Mouse (Mus musculus) hindbrain, embryonic 15.5 days (tissue): Measurements from ENCODE around the gene Lin28b. TPM values are rescaled to one million over a fixed set of nuclear protein-coding genes. Genes with fewer than 3 reads are reported as not detected.
"Not testable (repeated sequence)": the region's sequence is repeated elsewhere in the genome, so short reads cannot be mapped to it uniquely, and the experiment has no call there.

Experiments used
- ATAC-seq: fragments of 200-750 bp; cut with Nextera tagmentation; 2 replicates; pipeline ENCODE4 v1.8.0; 2017; ENCODE audit warnings: low read depth, moderate number of reproducible peaks, moderate TSS enrichment; ENCODE audit not compliant: low FRiP score
- H3K27ac ChIP-seq: fragments of 300-500 bp; sonication (generic); replicated peaks from 2 replicates; pipeline ENCODE4 v1.5.1; 2015; ENCODE audit warnings: mild to moderate bottlenecking, inconsistent platforms
- H3K27me3 ChIP-seq: fragments of 300-500 bp; sonication (generic); 2 replicates; pipeline ENCODE4 v1.6.1; 2015; ENCODE audit warnings: control low read depth, inconsistent platforms
- H3K36me3 ChIP-seq: fragments of 300-500 bp; sonication (generic); 2 replicates; pipeline ENCODE4 v1.6.1; 2015; ENCODE audit warnings: control low read depth, inconsistent platforms
- H3K4me1 ChIP-seq: fragments of 300-500 bp; sonication (generic); replicated peaks from 2 replicates; pipeline ENCODE4 v1.6.1; 2015; ENCODE audit warnings: control low read depth, inconsistent platforms
- H3K4me2 ChIP-seq: fragments of 300-500 bp; sonication (generic); 2 replicates; pipeline ENCODE4 v1.6.1; 2015; ENCODE audit warnings: moderate library complexity, mild to moderate bottlenecking, inconsistent platforms
- H3K4me3 ChIP-seq: fragments of 300-500 bp; sonication (generic); 2 replicates; pipeline ENCODE4 v1.5.1; 2015; ENCODE audit warnings: mild to moderate bottlenecking, inconsistent platforms
- H3K9ac ChIP-seq: fragments of 300-500 bp; sonication (generic); 2 replicates; pipeline ENCODE4 v1.6.1; 2015; ENCODE audit warnings: inconsistent platforms
- H3K9me3 ChIP-seq: fragments of 300-500 bp; sonication (generic); 2 replicates; pipeline ENCODE4 v1.6.1; 2016; ENCODE audit warnings: control low read depth, inconsistent platforms
- WGBS: fragments of 180-500 bp; shearing (Covaris S2); methylation state at CpG from one replicate; pipeline ENCODE4 v1.1.7; 2015; 5-methylcytosine and 5-hydroxymethylcytosine counted together
- polyA plus RNA-seq: library from polyadenylated mRNA; unstranded; fragments of >200 nt; fragmentation: Nextera tagmentation; extraction: Ambion mirVana; gene quantifications from 2 replicates; pipeline ENCODE4 v1.2.1, GENCODE M21; 2015

The Lin28b gene
- polyA plus RNA-seq, 1 experiment from 2014 or later = 7.5 TPM

DNA sequence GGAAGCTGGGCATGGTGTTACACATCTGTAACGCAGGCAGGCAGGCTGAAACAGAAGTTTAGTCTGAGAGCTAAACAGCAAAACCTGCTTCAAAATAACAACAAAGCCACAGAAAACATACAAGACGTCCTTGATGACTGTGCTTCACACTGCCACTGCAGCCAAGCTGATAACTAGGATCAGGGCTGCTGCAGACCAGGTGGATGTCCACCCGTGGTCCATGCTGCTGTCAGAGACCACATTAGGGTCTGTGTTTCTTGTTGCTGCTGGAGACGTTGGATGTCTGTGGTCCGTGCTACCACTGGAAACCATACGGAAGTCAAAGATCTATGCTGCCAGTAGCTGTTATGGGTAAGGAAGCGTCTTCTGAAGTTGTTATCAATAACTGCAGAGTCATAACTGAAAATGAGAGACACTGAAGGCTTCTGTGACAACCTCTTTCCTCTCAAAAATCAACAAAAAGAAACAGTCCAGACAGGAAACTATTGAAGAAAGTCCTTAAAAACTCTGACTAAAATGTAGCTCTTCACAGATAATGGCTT is 86.4 kb downstream of the Lin28b start:
- ATAC-seq = no peak
- Histone ChIP-seq H3K9me3 (no peaks in the 10 kb centered on the region), H3K4me2 (no peak overlapping the region), H3K4me1 (no peaks in the 10 kb centered on the region), H3K27ac (no peak overlapping the region), H3K36me3 (no peaks in the 10 kb centered on the region), H3K4me3 (no peak overlapping the region), H3K27me3 (no peaks in the 10 kb centered on the region), H3K9ac (no peak overlapping the region)
- WGBS = 90% methylated on average over 7 of the region's 7 CpGs

GRCm38 (mm10) chr10:45398211-45398610 is 88.0 kb downstream of the Lin28b start:
- Histone ChIP-seq H3K36me3 (no peaks in the 10 kb centered on the region), H3K4me2 (no peak overlapping the region), H3K4me3 (no peak overlapping the region), H3K27ac (no peak overlapping the region), H3K4me1 (no peaks in the 10 kb centered on the region), H3K9ac (no peak overlapping the region), H3K9me3 (no peaks in the 10 kb centered on the region), H3K27me3 (no peaks in the 10 kb centered on the region)
- no peak for ATAC-seq
- 94% methylated on average over 1 of the region's 1 CpGs for WGBS

DNA sequence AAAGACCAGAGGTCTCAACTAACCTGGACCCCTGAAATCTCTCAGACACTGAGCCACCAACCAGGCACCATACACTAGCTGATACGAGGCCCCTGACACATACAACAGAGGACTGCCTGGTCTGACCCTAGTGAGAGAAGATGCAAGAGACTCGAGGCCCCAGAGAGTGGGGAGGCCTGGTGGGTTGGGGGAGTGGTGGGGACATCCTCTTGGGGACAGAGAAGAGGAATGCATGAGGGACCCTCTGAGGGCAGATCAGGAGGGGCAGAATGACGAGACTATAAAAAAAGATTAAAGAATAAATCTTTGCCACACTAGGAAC is 103.6 kb downstream of the Lin28b start:
- H3K9ac ChIP-seq = no peak overlapping the region
- no peaks in the 10 kb centered on the region for H3K9me3 ChIP-seq
- no peak overlapping the region for H3K4me2 ChIP-seq
- H3K27me3 ChIP-seq = no peaks in the 10 kb centered on the region
- no peak for ATAC-seq
- WGBS = 51% methylated on average over 3 of the region's 3 CpGs
- H3K27ac ChIP-seq = no peak overlapping the region
- no peak overlapping the region for H3K4me3 ChIP-seq
- 0 out of 2 replicates have a peak, but pooled peaks cover 5% of the 10 kb centered on the region for H3K36me3 ChIP-seq
- H3K4me1 ChIP-seq = no peaks in the 10 kb centered on the region

GRCm38 (mm10) chr10:45381937-45382636 is 104.1 kb downstream of the Lin28b start:
- ATAC-seq = peak; percentile 56; the same call in 1 of the 2 replicates
- H3K4me1 ChIP-seq = no peaks in the 10 kb centered on the region

DNA sequence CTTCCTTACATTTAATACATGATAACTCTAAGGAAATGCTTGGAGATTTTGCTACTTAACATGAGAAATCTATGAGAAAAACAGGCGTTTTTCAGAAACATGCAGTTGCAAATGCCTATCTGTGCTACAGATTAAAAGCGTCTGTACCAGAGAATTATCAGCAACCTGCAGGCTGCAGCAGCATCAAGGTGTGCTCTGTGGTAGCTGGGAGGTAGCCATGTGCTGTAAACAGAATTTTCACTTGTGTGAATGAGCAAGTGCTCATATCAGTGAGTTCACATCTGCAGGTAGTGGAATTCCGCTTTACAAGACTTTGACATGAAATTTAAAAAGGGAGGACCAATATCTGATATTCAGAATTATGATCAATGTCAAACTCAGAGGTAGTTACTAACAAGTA is 107.9 kb downstream of the Lin28b start:
- Histone ChIP-seq H3K36me3 (0 out of 2 replicates have a peak, but pooled peaks cover 5% of the 10 kb centered on the region), H3K27me3 (no peaks in the 10 kb centered on the region), H3K9ac (no peak overlapping the region), H3K4me1 (no peaks in the 10 kb centered on the region), H3K9me3 (no peaks in the 10 kb centered on the region), H3K4me2 (no peak overlapping the region), H3K4me3 (no peak overlapping the region), H3K27ac (no peak overlapping the region)
- 91% methylated on average over 3 of the region's 3 CpGs for WGBS
- ATAC-seq = no peak

More at GRCm38 (mm10) chr10:45381937-45382636, 104.1 kb downstream of the Lin28b start:
- 0 out of 2 replicates have a peak, but pooled peaks cover 5% of the 10 kb centered on the region for H3K36me3 ChIP-seq
- H3K9me3 ChIP-seq = no peaks in the 10 kb centered on the region
- H3K4me2 ChIP-seq = no peak overlapping the region
- H3K9ac ChIP-seq = no peak overlapping the region
- H3K4me3 ChIP-seq = no peak overlapping the region
- H3K27me3 ChIP-seq = no peaks in the 10 kb centered on the region
- H3K27ac ChIP-seq = no peak overlapping the region

- ATAC-seq = peak; percentile 80
- no peaks in the 10 kb centered on the region for H3K27me3 ChIP-seq
Measured at GRCm38 (mm10) chr10:45372994-45373692, 113.1 kb downstream of the Lin28b start.

GRCm38 (mm10) chr10:45370545-45370944 is 115.7 kb downstream of the Lin28b start:
- H3K9me3 ChIP-seq = no peaks in the 10 kb centered on the region
- H3K4me1 ChIP-seq = no peaks in the 10 kb centered on the region
- H3K36me3 ChIP-seq = no peaks in the 10 kb centered on the region
- H3K4me2 ChIP-seq = no peak overlapping the region
- H3K27me3 ChIP-seq = no peaks in the 10 kb centered on the region
- ATAC-seq = no peak
- H3K4me3 ChIP-seq = no peak overlapping the region
- no peak overlapping the region for H3K27ac ChIP-seq
- H3K9ac ChIP-seq = no peak overlapping the region
- WGBS = 80% methylated on average over 2 of the region's 2 CpGs

More at GRCm38 (mm10) chr10:45372994-45373692, 113.1 kb downstream of the Lin28b start:
- H3K36me3 ChIP-seq = no peaks in the 10 kb centered on the region
- H3K9me3 ChIP-seq = no peaks in the 10 kb centered on the region
- peak overlapping the region; percentile 20; the same call in 1 of the 2 replicates for H3K4me2 ChIP-seq
- H3K27ac ChIP-seq = no peak overlapping the region
- H3K4me1 ChIP-seq = no peaks in the 10 kb centered on the region
- no peak overlapping the region for H3K4me3 ChIP-seq
- no peak overlapping the region for H3K9ac ChIP-seq
- 38% methylated on average over 4 of the region's 4 CpGs for WGBS

DNA sequence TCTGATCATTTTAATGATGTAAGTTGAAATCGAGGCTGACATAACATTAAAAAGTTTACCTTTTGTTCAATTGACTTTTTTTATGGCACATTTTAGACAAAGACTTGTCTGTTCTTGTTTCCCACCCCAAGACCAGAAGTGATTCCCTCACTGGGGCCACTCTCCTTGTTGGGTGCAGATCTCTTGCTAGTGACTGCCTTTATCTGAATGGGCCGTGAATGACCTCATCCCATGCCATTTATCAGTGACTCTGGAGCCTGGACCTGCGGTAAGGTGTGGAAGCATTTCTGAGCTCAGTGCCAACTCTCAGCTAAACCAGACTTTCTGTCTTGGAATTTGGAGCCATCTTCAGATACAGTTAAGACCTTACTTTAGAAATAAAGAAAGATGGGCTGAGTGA is 116.6 kb downstream of the Lin28b start:
- 88% methylated on average over 3 of the region's 3 CpGs for WGBS
- no peaks in the 10 kb centered on the region for H3K27me3 ChIP-seq
- no peaks in the 10 kb centered on the region for H3K36me3 ChIP-seq
- H3K9ac ChIP-seq = no peak overlapping the region
- H3K4me1 ChIP-seq = no peaks in the 10 kb centered on the region
- no peak for ATAC-seq
- H3K4me3 ChIP-seq = no peak overlapping the region
- H3K27ac ChIP-seq = no peak overlapping the region
- no peaks in the 10 kb centered on the region for H3K9me3 ChIP-seq
- H3K4me2 ChIP-seq = no peak overlapping the region

DNA sequence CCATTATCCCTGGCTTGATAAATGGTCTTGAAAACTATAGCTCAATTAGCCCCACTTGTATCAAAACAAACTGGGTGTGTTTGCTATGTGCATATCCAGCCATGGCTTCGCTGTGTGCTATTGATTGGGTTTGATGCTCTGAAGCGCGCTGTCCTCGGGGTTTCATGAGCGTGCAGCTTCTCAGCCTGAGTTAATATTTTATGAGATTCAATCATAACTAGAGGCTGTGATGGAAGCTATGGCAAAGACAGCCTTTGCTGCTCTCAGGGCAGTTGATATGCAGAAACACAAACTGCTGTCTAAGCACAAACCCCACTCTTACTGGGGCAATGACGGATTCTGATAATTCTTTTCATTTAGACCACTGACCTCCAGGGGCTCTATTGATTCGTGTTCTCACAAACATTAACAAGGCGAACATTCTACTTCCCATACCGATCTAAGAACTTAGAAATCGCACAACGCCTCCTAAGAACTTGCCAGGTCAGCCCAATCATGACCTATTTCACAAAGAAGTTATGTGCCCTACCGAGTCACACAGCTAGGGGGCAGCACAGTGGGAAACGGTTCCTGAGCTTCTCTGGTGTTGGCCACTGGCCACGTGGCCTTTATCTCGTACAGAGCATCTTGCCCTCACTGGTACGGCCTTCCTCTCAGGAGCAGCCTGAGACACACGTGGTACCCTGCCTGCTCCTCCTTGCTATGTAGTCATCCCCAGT is 119.0 kb downstream of the Lin28b start:
- H3K4me2 ChIP-seq = no peak overlapping the region
- H3K27me3 ChIP-seq = no peaks in the 10 kb centered on the region
- H3K4me1 ChIP-seq = peaks cover 6% of the 10 kb centered on the region; the same call in 1 of the 2 replicates
- H3K27ac ChIP-seq = no peak overlapping the region
- no peak overlapping the region for H3K9ac ChIP-seq
- H3K9me3 ChIP-seq = no peaks in the 10 kb centered on the region
- no peak overlapping the region for H3K4me3 ChIP-seq
- no peaks in the 10 kb centered on the region for H3K36me3 ChIP-seq
- 79% methylated on average over 17 of the region's 17 CpGs for WGBS
- ATAC-seq = peak; percentile 24; the same call in 1 of the 2 replicates

DNA sequence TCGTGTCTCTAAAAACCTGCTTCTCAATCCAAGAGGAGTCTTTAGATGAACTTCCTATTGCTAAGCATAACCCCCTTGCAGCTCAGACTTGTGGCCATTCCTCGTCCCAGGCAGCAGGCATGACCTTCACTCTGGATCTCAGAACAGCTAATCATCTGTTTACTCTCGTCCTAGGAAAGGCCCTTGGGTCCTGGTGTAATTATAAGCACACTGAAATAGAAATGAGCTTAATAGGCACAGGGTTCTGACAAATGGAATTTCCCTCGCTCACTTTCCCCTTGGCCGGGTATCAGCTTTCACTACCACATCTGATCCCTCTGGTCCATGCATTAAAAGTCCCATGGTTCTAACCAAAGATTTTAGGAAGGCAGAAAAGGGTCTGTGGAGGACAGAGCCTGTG is 122.8 kb downstream of the Lin28b start:
- 41% methylated on average over 5 of the region's 5 CpGs for WGBS
- no peak overlapping the region for H3K27ac ChIP-seq

DNA sequence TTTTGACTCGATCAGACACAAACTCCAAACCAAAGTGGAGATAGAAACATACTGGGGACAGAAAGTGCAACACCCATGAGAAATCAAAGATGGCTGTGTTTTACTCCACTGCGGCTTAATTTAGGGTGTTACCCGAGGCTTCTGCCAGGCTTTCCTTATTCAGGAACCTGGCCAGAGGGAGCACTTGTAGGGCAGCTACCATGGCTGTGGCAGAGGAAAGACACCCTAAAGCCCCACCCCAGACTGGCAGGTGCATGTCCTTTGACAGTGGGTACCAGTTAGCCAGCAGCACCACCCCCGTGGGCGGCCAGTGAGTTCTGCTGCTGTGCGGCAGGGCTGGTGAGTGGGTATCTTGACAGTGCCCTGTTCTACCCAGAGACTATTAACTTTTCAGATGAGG is 130.1 kb downstream of the Lin28b start:
- no peaks in the 10 kb centered on the region for H3K9me3 ChIP-seq
- no peak overlapping the region for H3K27ac ChIP-seq
- ATAC-seq = no peak
- no peaks in the 10 kb centered on the region for H3K4me1 ChIP-seq
- no peak overlapping the region for H3K9ac ChIP-seq
- H3K4me3 ChIP-seq = no peak overlapping the region
- no peaks in the 10 kb centered on the region for H3K27me3 ChIP-seq
- no peak overlapping the region for H3K4me2 ChIP-seq
- H3K36me3 ChIP-seq = no peaks in the 10 kb centered on the region
- WGBS = 96% methylated on average over 6 of the region's 6 CpGs

More for the DNA sequence above, 122.8 kb downstream of the Lin28b start:
- H3K4me1 ChIP-seq = peaks cover 6% of the 10 kb centered on the region; the same call in 1 of the 2 replicates
- no peak for ATAC-seq
- no peak overlapping the region for H3K9ac ChIP-seq
- H3K4me3 ChIP-seq = no peak overlapping the region
- no peak overlapping the region for H3K4me2 ChIP-seq
- no peaks in the 10 kb centered on the region for H3K9me3 ChIP-seq
- H3K36me3 ChIP-seq = no peaks in the 10 kb centered on the region
- no peaks in the 10 kb centered on the region for H3K27me3 ChIP-seq

- not testable (repeated sequence) for H3K4me1 ChIP-seq, H3K9ac ChIP-seq, H3K27me3 ChIP-seq, H3K27ac ChIP-seq, H3K4me3 ChIP-seq, H3K4me2 ChIP-seq, H3K36me3 ChIP-seq, H3K9me3 ChIP-seq, ATAC-seq
- 82% methylated on average over 3 of the region's 3 CpGs for WGBS
Measured at GRCm38 (mm10) chr10:45348143-45348542, 138.1 kb downstream of the Lin28b start.
